Mouse (Mus musculus): Measurements from ENCODE around the gene Tmod3. TPM values are rescaled to one million over a fixed set of nuclear protein-coding genes. Genes with fewer than 3 reads are reported as not detected.
A peak's percentile ranks its signal among the peaks of the same experiment; 100 is the strongest.

The Tmod3 gene
- total and polyA plus RNA-seq, 3 experiments, result 29.9 to 46.4 TPM; not detected in 1

GRCm38 (mm10) chr9:75563622-75564021, 4.2 kb upstream of the Tmod3 start:
- Histone ChIP-seq H3K36me3 (ENCODE audit: control insufficient read depth in 1 of 2, insufficient read depth in 2 of 2, low read length in 2 of 2) (peaks cover 0 to 13% of the 10 kb centered on the region in 2 experiments; a peak in 2 of 4 replicates), H3K4me3 (ENCODE audit: control insufficient read depth in 1 of 2, insufficient read depth in 1 of 2, low read depth in 2 of 2, low read length in 2 of 2) (peak overlapping the region in 1 of 2 experiments; percentile 10; a peak in 1 of 4 replicates)
- DNase-seq (ENCODE audit: low read depth, low spot score), result peak; percentile 72

GRCm38 (mm10) chr9:75563176-75563575, 3.7 kb upstream of the Tmod3 start:
- H3K4me1 ChIP-seq (ENCODE audit: control insufficient read depth in 1 of 2, insufficient read depth in 2 of 2, low read length in 2 of 2), result peaks cover 0 to 11% of the 10 kb centered on the region in 2 experiments; a peak in 2 of 4 replicates
- H3K27ac ChIP-seq (ENCODE audit: control insufficient read depth, low read depth, low read length), result no peak overlapping the region
- H3K9ac ChIP-seq (ENCODE audit: control insufficient read depth, low read depth, low read length, poor library complexity, severe bottlenecking), result no peak overlapping the region
- no peaks in the 10 kb centered on the region for H3K9me3 ChIP-seq (replicated peaks; ENCODE audit: insufficient read depth, low read length)
- H3K27me3 ChIP-seq (ENCODE audit: control insufficient read depth in 1 of 2, insufficient read depth in 2 of 2, low read length in 2 of 2), result no peaks in the 10 kb centered on the region
- no peaks in the 10 kb centered on the region; the same call in 1 of the 2 replicates for H3K79me2 ChIP-seq (ENCODE audit: control insufficient read depth, insufficient read depth, low read length, poor library complexity)
- H3K4me3 ChIP-seq (ENCODE audit: control insufficient read depth in 1 of 2, insufficient read depth in 1 of 2, low read depth in 2 of 2, low read length in 2 of 2), result no peak overlapping the region
- H3K36me3 ChIP-seq (ENCODE audit: control insufficient read depth in 1 of 2, insufficient read depth in 2 of 2, low read length in 2 of 2), result peaks cover 0 to 13% of the 10 kb centered on the region in 2 experiments; a peak in 2 of 4 replicates
- peak; percentile 22; the same call in 1 of the 2 replicates for TF ChIP-seq SMC3 (IDR thresholded peaks at IDR 0.05; ENCODE audit: low read depth, low read length)
- peak; percentile 24 for TF ChIP-seq RAD21 (IDR thresholded peaks at IDR 0.05; ENCODE audit: low read depth, low read length)
- TF ChIP-seq MEF2A (IDR thresholded peaks at IDR 0.05; ENCODE audit: extremely low read depth, insufficient replicate concordance, low read depth, low read length, poor library complexity, severe bottlenecking), result no peak
- peak; percentile 15 to 38 (median 28); a peak in 4 of 6 replicates for TF ChIP-seq CTCF (IDR thresholded peaks at IDR 0.05 in 2 of 3, conservative IDR thresholded peaks at IDR 0.05 in 1 of 3; ENCODE audit: control insufficient read depth in 1 of 3, insufficient read depth in 1 of 3, low read depth in 2 of 3, low read length in 3 of 3, poor library complexity in 1 of 3, severe bottlenecking in 1 of 3)
- peak; percentile 34 for DNase-seq (ENCODE audit: low read depth, low spot score)

More at GRCm38 (mm10) chr9:75563622-75564021, 4.2 kb upstream of the Tmod3 start:
- Histone ChIP-seq H3K27me3 (ENCODE audit: control insufficient read depth in 1 of 2, insufficient read depth in 2 of 2, low read length in 2 of 2) (no peaks in the 10 kb centered on the region), H3K27ac (ENCODE audit: control insufficient read depth, low read depth, low read length) (no peak overlapping the region), H3K9ac (ENCODE audit: control insufficient read depth, low read depth, low read length, poor library complexity, severe bottlenecking) (no peak overlapping the region), H3K79me2 (ENCODE audit: control insufficient read depth, insufficient read depth, low read length, poor library complexity) (no peaks in the 10 kb centered on the region; the same call in 1 of the 2 replicates), H3K9me3 (replicated peaks; ENCODE audit: insufficient read depth, low read length) (no peaks in the 10 kb centered on the region), H3K4me1 (ENCODE audit: control insufficient read depth in 1 of 2, insufficient read depth in 2 of 2, low read length in 2 of 2) (peaks cover 0 to 11% of the 10 kb centered on the region in 2 experiments; a peak in 2 of 4 replicates)
- no peak for TF ChIP-seq RAD21 (IDR thresholded peaks at IDR 0.05; ENCODE audit: low read depth, low read length)
- peak; percentile 81 for TF ChIP-seq JUND (IDR thresholded peaks at IDR 0.05; ENCODE audit: low read depth, low read length)
- peak; percentile 75 for TF ChIP-seq ZNF384 (IDR thresholded peaks at IDR 0.05; ENCODE audit: low read depth, low read length)
- TF ChIP-seq HCFC1 (IDR thresholded peaks at IDR 0.05; ENCODE audit: low read depth, low read length), result no peak
- TF ChIP-seq POLR2A (IDR thresholded peaks at IDR 0.05; ENCODE audit: control insufficient read depth in 1 of 2, insufficient read depth in 1 of 2, low read depth in 1 of 2, low read length in 2 of 2, poor library complexity in 1 of 2), result no peak
- TF ChIP-seq MEF2A (IDR thresholded peaks at IDR 0.05; ENCODE audit: extremely low read depth, insufficient replicate concordance, low read depth, low read length, poor library complexity, severe bottlenecking), result no peak
- no peak for TF ChIP-seq ELF1 (IDR thresholded peaks at IDR 0.05; ENCODE audit: low read depth, low read length)
- no peak for TF ChIP-seq ZC3H11A (IDR thresholded peaks at IDR 0.05; ENCODE audit: low read depth, low read length)
- 0 out of 2 replicates have a peak, but pooled peaks have one; percentile 8 for TF ChIP-seq BHLHE40 (IDR thresholded peaks at IDR 0.05; ENCODE audit: borderline replicate concordance, low read depth, low read length)
- TF ChIP-seq RCOR1 (IDR thresholded peaks at IDR 0.05; ENCODE audit: low read depth, low read length), result 0 out of 2 replicates have a peak, but pooled peaks have one; percentile 38
- peak; percentile 84 to 86 for TF ChIP-seq EP300 (IDR thresholded peaks at IDR 0.05; ENCODE audit: low read depth in 1 of 2, low read length in 2 of 2)
- peak; percentile 69; the same call in 1 of the 2 replicates for TF ChIP-seq ETS1 (IDR thresholded peaks at IDR 0.05; ENCODE audit: low read depth, low read length)
- no peak for TF ChIP-seq MXI1 (IDR thresholded peaks at IDR 0.05; ENCODE audit: low read depth, low read length)
- TF ChIP-seq MYB (IDR thresholded peaks at IDR 0.05; ENCODE audit: low read depth, low read length), result no peak
- TF ChIP-seq POLR2AphosphoS5 (IDR thresholded peaks at IDR 0.05; ENCODE audit: borderline replicate concordance, low read depth, low read length), result no peak
- TF ChIP-seq CHD2 (IDR thresholded peaks at IDR 0.05; ENCODE audit: low read length), result no peak
- no peak for TF ChIP-seq UBTF (IDR thresholded peaks at IDR 0.05; ENCODE audit: borderline replicate concordance, insufficient read depth, low read depth, low read length)
- no peak for TF ChIP-seq KAT2A (conservative IDR thresholded peaks at IDR 0.05; ENCODE audit: low read depth, low read length)
- TF ChIP-seq ZKSCAN1 (IDR thresholded peaks at IDR 0.05; ENCODE audit: low read depth, low read length), result no peak
- TF ChIP-seq TAL1 (IDR thresholded peaks at IDR 0.05; ENCODE audit: low read length), result peak; percentile 84
- TF ChIP-seq MAZ (IDR thresholded peaks at IDR 0.05; ENCODE audit: low read depth, low read length), result no peak
- TF ChIP-seq NRF1 (IDR thresholded peaks at IDR 0.05; ENCODE audit: insufficient read depth, low read depth, low read length, poor library complexity, severe bottlenecking), result no peak
- TF ChIP-seq ZMIZ1 (IDR thresholded peaks at IDR 0.05; ENCODE audit: low read depth, low read length), result no peak
- TF ChIP-seq SIN3A (IDR thresholded peaks at IDR 0.05; ENCODE audit: low read length), result peak; percentile 45; the same call in 1 of the 2 replicates
- no peak for TF ChIP-seq CHD1 (IDR thresholded peaks at IDR 0.05; ENCODE audit: low read depth, low read length)
- no peak for TF ChIP-seq TBP (IDR thresholded peaks at IDR 0.05; ENCODE audit: low read depth, low read length)
- no peak for TF ChIP-seq MAX (IDR thresholded peaks at IDR 0.05; ENCODE audit: low read length)
- no peak for TF ChIP-seq USF1 (IDR thresholded peaks at IDR 0.05; ENCODE audit: low read depth, low read length)
- TF ChIP-seq SMC3 (IDR thresholded peaks at IDR 0.05; ENCODE audit: low read depth, low read length), result no peak
- TF ChIP-seq USF2 (IDR thresholded peaks at IDR 0.05; ENCODE audit: borderline replicate concordance in 1 of 2, insufficient read depth in 1 of 2, low read depth in 1 of 2, low read length in 2 of 2), result no peak
- peak; percentile 71 for TF ChIP-seq TCF12 (IDR thresholded peaks at IDR 0.05; ENCODE audit: low read depth, low read length)
- peak; percentile 87 for TF ChIP-seq GATA1 (IDR thresholded peaks at IDR 0.05; ENCODE audit: low read depth, low read length)

All from MEL (cell line).